Mouse (Mus musculus): ENCODE measurements around the gene B020011L13Rik.
"Not testable (repeated sequence)": the region's sequence is repeated elsewhere in the genome, so short reads cannot be mapped to it uniquely, and the experiment has no call there.

The B020011L13Rik gene

GRCm38 (mm10) chr1:117780833-117781232 lies at the start of gene B020011L13Rik:
TSS of gene B020011L13Rik (plus strand) at chr1:117781133.
- not testable (repeated sequence) for DNase-seq (ENCODE audit: low spot score)

GRCm38 (mm10) chr1:117816271-117816670 lies 35.3 kb downstream of the B020011L13Rik start:
- not testable (repeated sequence) for DNase-seq (ENCODE audit: low spot score)

GRCm38 (mm10) chr1:117829781-117830180 lies 48.8 kb downstream of the B020011L13Rik start, which contains the start of gene Gm28360:
TSS of gene Gm28360 (plus strand) at chr1:117830081.
- DNase-seq (ENCODE audit: low spot score) = not testable (repeated sequence)

- DNase-seq (ENCODE audit: low spot score) = not testable (repeated sequence)
Observed at GRCm38 (mm10) chr1:117851718-117852117, 70.8 kb downstream of the B020011L13Rik start.

All from testis, postnatal 14 days (tissue).